Mouse (Mus musculus) MEL (cell line): ENCODE measurements around the gene Olfr698. TPM values are rescaled to one million over a fixed set of nuclear protein-coding genes. Genes with fewer than 3 reads are reported as not detected.
"Not testable (repeated sequence)": the region's sequence is repeated elsewhere in the genome, so short reads cannot be mapped to it uniquely, and the experiment has no call there.

ENCODE experiments used
- DNase-seq: peaks from one replicate; pipeline ENCODE4 v3.0.0; 2011; ENCODE audit warnings: low read depth, low spot score
- H3K27ac ChIP-seq: 2 replicates; pipeline ENCODE4 v1.5.1; 2012; ENCODE audit warnings: low read depth, mild to moderate bottlenecking, control low read depth, low read length, moderate library complexity; ENCODE audit not compliant: control insufficient read depth
- H3K27me3 ChIP-seq, 2 experiments: fragments of 150-350 bp in 1 of 2; sonication (generic) in 1 of 2; 2 replicates each; pipeline ENCODE4 v1.6.1; 2012; ENCODE audit warnings: low read length in 2 of 2, mild to moderate bottlenecking in 2 of 2, improper control_type of control experiment in 1 of 2, moderate library complexity in 1 of 2; ENCODE audit not compliant: insufficient read depth in 2 of 2, control insufficient read depth in 1 of 2
- H3K36me3 ChIP-seq, 2 experiments: 2 replicates each; pipeline ENCODE4 v1.6.1; 2012 to 2014; ENCODE audit warnings: low read length in 2 of 2, improper control_type of control experiment in 1 of 2, inconsistent platforms in 1 of 2, mild to moderate bottlenecking in 1 of 2; ENCODE audit not compliant: insufficient read depth in 2 of 2, control insufficient read depth in 1 of 2
- H3K4me1 ChIP-seq, 2 experiments: fragments of 150-350 bp in 1 of 2; sonication (generic) in 1 of 2; 2 replicates each; pipeline ENCODE4 v1.6.1; 2012; ENCODE audit warnings: low read length in 2 of 2, improper control_type of control experiment in 1 of 2, mild to moderate bottlenecking in 1 of 2; ENCODE audit not compliant: insufficient read depth in 2 of 2, control insufficient read depth in 1 of 2
- H3K4me3 ChIP-seq, 2 experiments: fragments of 150-350 bp in 1 of 2; sonication (generic) in 1 of 2; 2 replicates each; pipeline ENCODE4 v1.5.1; 2012; ENCODE audit warnings: low read depth in 2 of 2, low read length in 2 of 2, mild to moderate bottlenecking in 2 of 2, moderate library complexity in 2 of 2, control low read depth in 1 of 2, improper control_type of control experiment in 1 of 2; ENCODE audit not compliant: control insufficient read depth in 1 of 2, insufficient read depth in 1 of 2
- H3K79me2 ChIP-seq: 2 replicates; pipeline ENCODE4 v1.6.1; 2012; ENCODE audit warnings: mild to moderate bottlenecking, low read length, moderate library complexity; ENCODE audit not compliant: control insufficient read depth, poor library complexity, insufficient read depth
- H3K9ac ChIP-seq: 2 replicates; pipeline ENCODE4 v1.6.1; 2012; ENCODE audit warnings: low read depth, mild to moderate bottlenecking, control low read depth, low read length, moderate library complexity; ENCODE audit not compliant: control insufficient read depth, poor library complexity, severe bottlenecking
- H3K9me3 ChIP-seq: fragments of 150-350 bp; sonication (generic); replicated peaks from 2 replicates; pipeline ENCODE4 v1.6.1; 2012; ENCODE audit warnings: mild to moderate bottlenecking, low read length, improper control_type of control experiment, moderate library complexity; ENCODE audit not compliant: insufficient read depth
- CHD2 ChIP-seq: IDR thresholded peaks from 2 replicates; pipeline ENCODE4 v1.6.1; 2011; ENCODE audit warnings: low read length, improper control_type of control experiment
- CTCF ChIP-seq, 3 experiments: IDR thresholded peaks in 2 of 3; conservative IDR thresholded peaks in 1 of 3; 2 replicates each; pipeline ENCODE4 v1.5.1; 2011 to 2012; ENCODE audit warnings: low read length in 3 of 3, low read depth in 2 of 3, mild to moderate bottlenecking in 2 of 3, improper control_type of control experiment in 1 of 3, inconsistent platforms in 1 of 3, mixed read lengths in 1 of 3, moderate library complexity in 1 of 3; ENCODE audit not compliant: control insufficient read depth in 1 of 3, insufficient read depth in 1 of 3, poor library complexity in 1 of 3, severe bottlenecking in 1 of 3
- E2F4 ChIP-seq: IDR thresholded peaks from 2 replicates; pipeline ENCODE4 v1.6.1; 2011; ENCODE audit warnings: low read depth, low read length, improper control_type of control experiment, borderline replicate concordance
- ELF1 ChIP-seq: IDR thresholded peaks from 2 replicates; pipeline ENCODE4 v1.6.1; 2014; ENCODE audit warnings: low read depth, mild to moderate bottlenecking, inconsistent platforms, low read length, improper control_type of control experiment, moderate library complexity
- EP300 ChIP-seq, 2 experiments: IDR thresholded peaks; 2 replicates each; pipeline ENCODE4 v1.6.1; 2011; ENCODE audit warnings: improper control_type of control experiment in 2 of 2, low read length in 2 of 2, low read depth in 1 of 2, mild to moderate bottlenecking in 1 of 2
- GABPA ChIP-seq: IDR thresholded peaks from 2 replicates; pipeline ENCODE4 v1.6.1; 2012; ENCODE audit warnings: low read depth, mild to moderate bottlenecking, inconsistent platforms, low read length, improper control_type of control experiment, moderate library complexity
- KAT2A ChIP-seq: conservative IDR thresholded peaks from 2 replicates; pipeline ENCODE4 v1.6.1; 2012; ENCODE audit warnings: low read depth, low read length, improper control_type of control experiment, inconsistent platforms
- MAFK ChIP-seq: IDR thresholded peaks from 2 replicates; pipeline ENCODE4 v1.6.1; 2011; ENCODE audit warnings: low read depth, mild to moderate bottlenecking, low read length, improper control_type of control experiment, borderline replicate concordance
- MAX ChIP-seq: IDR thresholded peaks from 2 replicates; pipeline ENCODE4 v1.6.1; 2011; ENCODE audit warnings: low read length, improper control_type of control experiment
- MXI1 ChIP-seq: IDR thresholded peaks from 2 replicates; pipeline ENCODE4 v1.6.1; 2011; ENCODE audit warnings: mild to moderate bottlenecking, low read depth, low read length, improper control_type of control experiment
- MYB ChIP-seq: IDR thresholded peaks from 2 replicates; pipeline ENCODE4 v1.6.1; 2011; ENCODE audit warnings: mild to moderate bottlenecking, low read depth, low read length, improper control_type of control experiment
- NELFE ChIP-seq: IDR thresholded peaks from 2 replicates; pipeline ENCODE4 v1.6.1; 2011; ENCODE audit warnings: low read depth, low read length, improper control_type of control experiment
- POLR2A ChIP-seq, 2 experiments: IDR thresholded peaks; 2 replicates each; pipeline ENCODE4 v1.6.1; 2011 to 2012; ENCODE audit warnings: low read length in 2 of 2, mild to moderate bottlenecking in 2 of 2, control low read depth in 1 of 2, improper control_type of control experiment in 1 of 2, low read depth in 1 of 2, moderate library complexity in 1 of 2; ENCODE audit not compliant: control insufficient read depth in 1 of 2, insufficient read depth in 1 of 2, poor library complexity in 1 of 2
- SIN3A ChIP-seq: IDR thresholded peaks from 2 replicates; pipeline ENCODE4 v1.6.1; 2012; ENCODE audit warnings: low read length, improper control_type of control experiment, inconsistent platforms
- SMC3 ChIP-seq: IDR thresholded peaks from 2 replicates; pipeline ENCODE4 v1.6.1; 2011; ENCODE audit warnings: low read depth, low read length, improper control_type of control experiment
- TAL1 ChIP-seq: IDR thresholded peaks from 2 replicates; pipeline ENCODE4 v1.6.1; 2012; ENCODE audit warnings: mild to moderate bottlenecking, inconsistent platforms, low read length, moderate library complexity, mixed read lengths
- TCF12 ChIP-seq: IDR thresholded peaks from 2 replicates; pipeline ENCODE4 v1.6.1; 2014; ENCODE audit warnings: low read depth, mild to moderate bottlenecking, inconsistent platforms, low read length, improper control_type of control experiment, moderate library complexity
- USF2 ChIP-seq, 2 experiments: IDR thresholded peaks; 2 replicates each; pipeline ENCODE4 v1.6.1; 2011 to 2012; ENCODE audit warnings: improper control_type of control experiment in 2 of 2, low read length in 2 of 2, borderline replicate concordance in 1 of 2, inconsistent platforms in 1 of 2, low read depth in 1 of 2, mild to moderate bottlenecking in 1 of 2; ENCODE audit not compliant: insufficient read depth in 1 of 2
- ZC3H11A ChIP-seq: IDR thresholded peaks from 2 replicates; pipeline ENCODE4 v1.6.1; 2012; ENCODE audit warnings: low read depth, mild to moderate bottlenecking, inconsistent platforms, low read length, improper control_type of control experiment
- ZKSCAN1 ChIP-seq: IDR thresholded peaks from 2 replicates; pipeline ENCODE4 v1.6.1; 2012; ENCODE audit warnings: low read depth, mild to moderate bottlenecking, inconsistent platforms, low read length, improper control_type of control experiment, moderate library complexity
- ZNF384 ChIP-seq: IDR thresholded peaks from 2 replicates; pipeline ENCODE4 v1.6.1; 2012; ENCODE audit warnings: low read depth, mild to moderate bottlenecking, inconsistent platforms, low read length, improper control_type of control experiment
- polyA plus RNA-seq, 2 experiments: library from polyadenylated mRNA; stranded (reverse) in 1 of 2; unstranded in 1 of 2; fragments of >175 nt in 1 of 2; fragments of >200 nt in 1 of 2; gene quantifications; 2 replicates each; pipeline versions ENCODE4 v1.2.1 to v1.2.4; 2012; ENCODE audit warnings: low replicate concordance in 2 of 2, low read depth in 1 of 2; ENCODE audit not compliant: insufficient read length in 2 of 2, insufficient read depth in 1 of 2, missing spikeins in 1 of 2
- total RNA-seq: library from RNA; depleted of rRNA; stranded (reverse); fragments of 300-350 nt; gene quantifications from 2 replicates; pipeline ENCODE4 v1.2.3, GENCODE M21; 2012

The Olfr698 gene
- total and polyA plus RNA-seq, 3 experiments, result not detected

DNA sequence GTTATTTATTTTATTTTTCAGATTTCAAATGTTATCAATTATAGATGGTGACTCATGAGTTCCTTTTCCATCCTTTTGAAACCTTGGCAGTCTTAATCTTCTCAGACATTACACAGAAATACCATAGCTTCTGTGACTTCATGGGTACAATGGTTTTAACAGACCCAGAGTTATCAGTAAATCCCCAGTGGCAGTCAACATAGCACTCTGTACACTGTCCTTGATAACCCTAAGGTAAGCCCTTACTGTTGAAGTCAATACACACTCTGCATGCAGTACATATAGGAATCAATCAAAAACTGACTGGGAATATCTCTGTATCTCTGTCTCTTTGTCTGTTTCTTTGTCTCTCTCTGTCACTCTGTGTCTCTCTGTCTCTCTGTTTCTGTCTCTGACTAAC is 18.2 kb downstream of the Olfr698 start:
- Histone ChIP-seq H3K9me3 (no peaks in the 10 kb centered on the region), H3K36me3 (no peaks in the 10 kb centered on the region), H3K27me3 (no peaks in the 10 kb centered on the region), H3K4me1 (no peaks in the 10 kb centered on the region), H3K27ac (no peak overlapping the region), H3K4me3 (no peak overlapping the region), H3K79me2 (no peaks in the 10 kb centered on the region)
- no peak for DNase-seq
- TF ChIP-seq MYB, result no peak
- no peak for TF ChIP-seq POLR2A (IDR thresholded peaks at IDR 0.05; ENCODE audit: control insufficient read depth in 1 of 2, insufficient read depth in 1 of 2, low read depth in 1 of 2, low read length in 2 of 2, poor library complexity in 1 of 2)
- no peak for TF ChIP-seq KAT2A
- no peak for TF ChIP-seq TAL1
- TF ChIP-seq SIN3A, result no peak
- TF ChIP-seq ZKSCAN1, result no peak
- TF ChIP-seq NELFE, result no peak
- TF ChIP-seq ELF1, result no peak
- no peak for TF ChIP-seq GABPA
- TF ChIP-seq MXI1, result no peak
- TF ChIP-seq MAX, result no peak
- no peak for TF ChIP-seq CTCF (IDR thresholded peaks at IDR 0.05 in 2 of 3, conservative IDR thresholded peaks at IDR 0.05 in 1 of 3; ENCODE audit: control insufficient read depth in 1 of 3, insufficient read depth in 1 of 3, low read depth in 2 of 3, low read length in 3 of 3, poor library complexity in 1 of 3, severe bottlenecking in 1 of 3)
- TF ChIP-seq, all 39 proteins: peak for 0
- no peak overlapping the region for H3K9ac ChIP-seq

DNA sequence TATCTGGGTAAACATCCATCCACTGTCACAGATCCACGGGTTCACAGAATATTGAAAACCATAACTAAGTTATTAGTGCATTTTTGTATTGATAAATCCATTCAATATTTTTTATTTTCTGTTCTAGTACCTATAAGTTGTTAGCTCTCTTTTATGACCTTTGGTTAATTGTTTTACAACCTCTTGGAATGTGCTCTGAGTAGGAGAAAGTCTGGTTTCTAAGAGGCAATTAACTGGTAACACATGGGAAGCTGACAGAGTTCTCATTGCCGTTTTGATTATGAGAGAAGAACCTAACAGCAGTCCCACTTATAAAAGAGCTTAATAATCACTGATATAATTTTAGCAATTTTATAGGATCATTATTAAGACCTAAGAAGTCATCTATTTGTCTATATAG is 21.5 kb downstream of the Olfr698 start:
- Histone ChIP-seq H3K4me3 (no peak overlapping the region), H3K36me3 (no peaks in the 10 kb centered on the region), H3K27ac (no peak overlapping the region)

DNA sequence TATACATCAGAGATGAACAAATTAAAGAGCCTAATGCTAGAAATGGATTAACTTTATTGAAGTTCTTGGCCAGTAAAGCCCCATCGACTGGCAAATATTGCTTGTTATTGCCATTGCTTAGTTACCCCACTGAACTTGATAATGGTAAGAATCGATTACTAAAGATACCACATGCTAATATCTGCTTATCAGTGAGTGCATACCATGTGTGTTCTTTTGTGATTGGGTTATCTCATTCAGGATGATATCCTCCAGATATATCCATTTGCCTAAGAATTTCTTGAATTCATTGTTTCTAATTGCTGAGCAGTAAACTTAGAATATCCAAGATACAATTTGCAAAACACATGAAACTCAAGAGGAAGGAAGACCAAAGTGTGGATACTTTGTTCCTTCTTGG is 29.5 kb downstream of the Olfr698 start:
- not testable (repeated sequence) for H3K27me3 ChIP-seq, DNase-seq, H3K36me3 ChIP-seq, H3K4me3 ChIP-seq, H3K27ac ChIP-seq, H3K79me2 ChIP-seq, H3K9me3 ChIP-seq, H3K4me1 ChIP-seq, H3K9ac ChIP-seq

More for the DNA sequence above, 21.5 kb downstream of the Olfr698 start:
- no peaks in the 10 kb centered on the region for H3K4me1 ChIP-seq
- H3K9ac ChIP-seq, result no peak overlapping the region
- DNase-seq, result no peak
- no peaks in the 10 kb centered on the region for H3K27me3 ChIP-seq
- no peaks in the 10 kb centered on the region for H3K79me2 ChIP-seq
- TF ChIP-seq CTCF (IDR thresholded peaks at IDR 0.05 in 2 of 3, conservative IDR thresholded peaks at IDR 0.05 in 1 of 3; ENCODE audit: control insufficient read depth in 1 of 3, insufficient read depth in 1 of 3, low read depth in 2 of 3, low read length in 3 of 3, poor library complexity in 1 of 3, severe bottlenecking in 1 of 3) (no peak), GABPA (no peak), EP300 (IDR thresholded peaks at IDR 0.05; ENCODE audit: low read depth in 1 of 2, low read length in 2 of 2) (no peak), ZNF384 (no peak), USF2 (IDR thresholded peaks at IDR 0.05; ENCODE audit: borderline replicate concordance in 1 of 2, insufficient read depth in 1 of 2, low read depth in 1 of 2, low read length in 2 of 2) (no peak), NELFE (no peak), ZC3H11A (no peak), TCF12 (no peak), KAT2A (no peak), TAL1 (no peak), ZKSCAN1 (no peak), SMC3 (no peak), E2F4 (no peak), MAFK (no peak), CHD2 (no peak), SIN3A (no peak)
- no peaks in the 10 kb centered on the region for H3K9me3 ChIP-seq
